Mouse (Mus musculus) ES-Bruce4 (cell line): Measurements from ENCODE around the gene Hspa8. TPM values are rescaled to one million over a fixed set of nuclear protein-coding genes. Genes with fewer than 3 reads are reported as not detected.

Experiments used
- H3K27ac ChIP-seq: 2 replicates; pipeline ENCODE4 v1.5.1; 2012; ENCODE audit warnings: low read length, inconsistent platforms; ENCODE audit not compliant: insufficient read depth
- H3K27me3 ChIP-seq: 2 replicates; pipeline ENCODE4 v1.6.1; 2012; ENCODE audit warnings: mild to moderate bottlenecking, low read length, inconsistent platforms; ENCODE audit not compliant: control insufficient read depth, poor library complexity, insufficient read depth, severe bottlenecking
- H3K36me3 ChIP-seq: 2 replicates; pipeline ENCODE4 v1.6.1; 2012; ENCODE audit warnings: inconsistent platforms, mild to moderate bottlenecking, low read length, moderate library complexity; ENCODE audit not compliant: control insufficient read depth, poor library complexity, insufficient read depth, severe bottlenecking
- H3K4me1 ChIP-seq: one replicate; pipeline ENCODE4 v1.8.1; 2011; ENCODE audit warnings: low read length; ENCODE audit not compliant: control insufficient read depth, insufficient read depth
- H3K4me3 ChIP-seq: 2 replicates; pipeline ENCODE4 v1.5.1; 2011; ENCODE audit warnings: low read depth, mild to moderate bottlenecking, low read length
- H3K9ac ChIP-seq: 2 replicates; pipeline ENCODE4 v1.6.1; 2012; ENCODE audit warnings: low read depth, mild to moderate bottlenecking, inconsistent platforms; ENCODE audit not compliant: poor library complexity, severe bottlenecking
- H3K9me3 ChIP-seq: replicated peaks from 2 replicates; pipeline ENCODE4 v1.6.1; 2012; ENCODE audit warnings: mild to moderate bottlenecking, low read length, inconsistent platforms; ENCODE audit not compliant: control insufficient read depth, poor library complexity, insufficient read depth, severe bottlenecking
- CTCF ChIP-seq: IDR thresholded peaks from one replicate; pipeline ENCODE4 v1.8.1; 2011; ENCODE audit warnings: low read depth, low read length
- EP300 ChIP-seq: IDR thresholded peaks from 2 replicates; pipeline ENCODE4 v1.6.1; 2011; ENCODE audit warnings: low read depth, low read length; ENCODE audit not compliant: insufficient read depth
- POLR2A ChIP-seq: IDR thresholded peaks from one replicate; pipeline ENCODE4 v1.8.1; 2011; ENCODE audit warnings: low read length; ENCODE audit not compliant: insufficient read depth
- polyA plus RNA-seq: library from polyadenylated mRNA; stranded (reverse); fragments of >200 nt; gene quantifications from 2 replicates; pipeline ENCODE4 v1.2.4, GENCODE M21; 2011; ENCODE audit warnings: low read depth; ENCODE audit not compliant: missing spikeins, insufficient read depth, insufficient read length

The Hspa8 gene
- polyA plus RNA-seq, 1 experiment, result 3,442 TPM

DNA sequence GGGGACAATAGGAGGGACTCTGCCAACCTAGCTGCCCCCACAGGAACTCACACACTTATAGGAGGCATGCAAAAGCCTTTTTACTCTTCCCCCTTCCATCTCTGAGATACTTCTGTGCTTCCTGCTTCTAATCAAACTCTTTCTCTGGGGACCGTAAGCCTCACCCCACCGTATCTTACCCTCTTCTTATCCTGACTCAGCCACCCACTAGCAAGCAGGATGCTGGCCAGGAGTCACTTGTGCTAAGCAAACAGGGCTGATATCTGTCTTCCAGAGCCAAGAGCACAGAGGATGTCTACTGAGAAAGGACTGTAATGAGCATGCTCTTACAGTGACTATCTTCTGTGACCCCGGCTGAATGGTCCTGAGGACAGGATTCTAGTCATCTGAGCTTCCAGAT is 38.9 kb downstream of the Hspa8 start:
- no peak overlapping the region for H3K9ac ChIP-seq
- H3K9me3 ChIP-seq, result no peaks in the 10 kb centered on the region
- no peaks in the 10 kb centered on the region for H3K36me3 ChIP-seq
- no peak overlapping the region for H3K4me3 ChIP-seq
- no peak overlapping the region for H3K27ac ChIP-seq
- no peaks in the 10 kb centered on the region for H3K4me1 ChIP-seq
- H3K27me3 ChIP-seq, result no peaks in the 10 kb centered on the region
- no peak for TF ChIP-seq CTCF
- no peak for TF ChIP-seq EP300
- no peak for TF ChIP-seq POLR2A

DNA sequence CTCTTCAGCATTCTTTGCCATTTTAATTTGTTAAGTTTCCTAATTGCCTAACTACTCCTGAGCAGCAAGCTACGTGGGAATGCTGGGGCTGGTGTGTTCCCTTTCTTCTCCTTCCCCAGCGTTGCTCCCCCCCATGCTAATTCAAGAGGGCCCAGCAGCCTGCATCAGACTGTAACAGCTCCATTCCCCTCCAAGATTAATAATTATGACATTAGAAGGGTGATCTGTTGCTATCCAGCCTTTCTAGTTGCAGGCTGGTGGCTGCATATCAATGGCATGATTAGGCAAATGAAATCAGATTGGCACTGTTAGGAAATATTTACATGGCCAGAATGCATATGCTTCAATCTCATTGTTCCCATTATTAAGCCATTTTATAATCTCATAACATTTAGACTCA is 50.7 kb downstream of the Hspa8 start:
- Histone ChIP-seq H3K27me3 (no peaks in the 10 kb centered on the region), H3K4me1 (no peaks in the 10 kb centered on the region), H3K27ac (no peak overlapping the region), H3K9me3 (no peaks in the 10 kb centered on the region), H3K9ac (no peak overlapping the region), H3K36me3 (no peaks in the 10 kb centered on the region), H3K4me3 (no peak overlapping the region)
- TF ChIP-seq CTCF, result no peak
- TF ChIP-seq POLR2A, result no peak
- no peak for TF ChIP-seq EP300

DNA sequence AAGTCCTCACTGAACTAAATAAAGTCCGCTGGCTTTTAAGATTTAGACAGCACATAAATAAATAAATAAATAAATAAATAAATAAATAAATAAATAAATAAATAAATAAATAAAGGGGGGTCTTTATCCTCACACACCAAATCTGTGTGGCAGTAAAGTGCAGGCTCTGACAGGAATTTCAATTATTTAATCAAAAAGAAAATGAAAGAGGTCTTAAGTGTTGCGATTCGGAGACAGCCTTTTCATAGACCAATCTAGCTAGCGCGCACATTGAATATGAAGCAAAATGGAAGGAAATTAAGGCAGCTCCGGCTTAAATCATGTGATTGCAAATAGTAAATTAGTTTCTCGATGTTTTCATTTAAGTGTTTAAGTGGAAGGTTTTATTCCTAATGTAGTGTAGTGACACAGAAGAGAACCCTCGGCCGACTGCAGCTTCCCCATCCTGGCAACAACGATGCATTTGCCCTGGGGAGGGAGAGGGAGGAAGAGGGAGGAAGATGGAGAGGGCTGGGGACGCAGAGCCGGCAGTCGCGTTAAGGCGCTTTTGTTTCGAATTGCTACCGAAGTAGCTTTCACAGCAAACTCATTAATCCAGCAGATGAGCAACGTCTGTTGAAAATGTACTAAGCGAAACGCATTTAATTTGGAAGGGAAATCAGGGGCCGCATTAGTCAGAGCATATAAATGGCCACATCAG is 57.8 kb downstream of the Hspa8 start:
- Histone ChIP-seq H3K9ac (no peak overlapping the region), H3K4me3 (no peak overlapping the region)

DNA sequence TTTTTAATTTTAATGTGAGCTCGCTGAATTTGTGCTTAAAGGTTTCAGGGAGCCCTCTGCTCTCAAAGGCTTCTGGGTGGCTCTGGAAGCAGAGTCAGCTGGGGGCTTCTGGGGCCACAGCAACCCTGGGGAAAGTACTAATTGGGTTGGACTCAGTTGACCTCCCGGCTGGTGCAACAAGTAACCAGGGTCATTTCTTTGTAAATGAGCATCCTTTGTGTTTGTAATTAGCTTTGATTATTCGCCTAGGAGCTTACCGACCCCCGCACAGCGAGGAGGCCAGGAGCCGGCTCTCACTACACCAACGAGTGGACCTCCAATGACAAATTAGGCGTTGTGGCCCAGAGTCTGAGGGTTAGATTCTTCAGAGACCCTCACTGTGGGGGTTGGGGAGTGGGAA is 58.4 kb downstream of the Hspa8 start:
- H3K9ac ChIP-seq, result no peak overlapping the region
- H3K36me3 ChIP-seq, result no peaks in the 10 kb centered on the region
- TF ChIP-seq POLR2A (no peak), CTCF (no peak), EP300 (0 out of 2 replicates have a peak, but pooled peaks have one; percentile 43)
- peaks cover 2% of the 10 kb centered on the region for H3K4me1 ChIP-seq
- no peaks in the 10 kb centered on the region for H3K9me3 ChIP-seq
- H3K27ac ChIP-seq, result no peak overlapping the region
- H3K27me3 ChIP-seq, result no peaks in the 10 kb centered on the region
- no peak overlapping the region for H3K4me3 ChIP-seq

More for the DNA sequence above, 57.8 kb downstream of the Hspa8 start:
- Histone ChIP-seq H3K4me1 (peaks cover 2% of the 10 kb centered on the region), H3K27ac (no peak overlapping the region), H3K27me3 (no peaks in the 10 kb centered on the region), H3K9me3 (no peaks in the 10 kb centered on the region), H3K36me3 (no peaks in the 10 kb centered on the region)
- TF ChIP-seq CTCF, result no peak
- TF ChIP-seq EP300, result no peak
- TF ChIP-seq POLR2A, result no peak

Other genes starting within 250 kb of the Hspa8 start
- gene Gm21915, start 130.4 kb upstream of the Hspa8 start, polyA plus RNA-seq, result not detected in 2 replicates
- gene Clmp, start 115.0 kb upstream of the Hspa8 start, polyA plus RNA-seq, result 3.5 and 3.9 TPM in 2 replicates
- not detected in 2 replicates for gene Bsx, start 73.1 kb downstream of the Hspa8 start, polyA plus RNA-seq
- gene Jhy, start 163.1 kb downstream of the Hspa8 start, polyA plus RNA-seq, result 0.37 TPM in 1 of 2 replicates, not detected in the other
- gene Crtam, start 203.6 kb downstream of the Hspa8 start, polyA plus RNA-seq, result not detected in 2 replicates